Mouse (Mus musculus): ENCODE data around the gene Mapkapk3. TPM values are rescaled to one million over a fixed set of nuclear protein-coding genes. Genes with fewer than 3 reads are reported as not detected.
"Not testable (repeated sequence)": the region's sequence is repeated elsewhere in the genome, so short reads cannot be mapped to it uniquely, and the experiment has no call there.

The Mapkapk3 gene
- polyA plus RNA-seq, 1 experiment = 23.6 TPM

GRCm38 (mm10) chr9:107313926-107314325 lies 24.2 kb upstream of the Mapkapk3 start:
- H3K27ac ChIP-seq (replicated peaks; ENCODE audit: low read depth, low read length) = no peak overlapping the region
- 0 out of 2 replicates have a peak, but pooled peaks cover 6% of the 10 kb centered on the region for H3K4me1 ChIP-seq (ENCODE audit: control insufficient read depth, insufficient read depth, insufficient read length, low read length)
- no peak overlapping the region for H3K4me3 ChIP-seq (ENCODE audit: insufficient read depth, low read depth, low read length)

DNA sequence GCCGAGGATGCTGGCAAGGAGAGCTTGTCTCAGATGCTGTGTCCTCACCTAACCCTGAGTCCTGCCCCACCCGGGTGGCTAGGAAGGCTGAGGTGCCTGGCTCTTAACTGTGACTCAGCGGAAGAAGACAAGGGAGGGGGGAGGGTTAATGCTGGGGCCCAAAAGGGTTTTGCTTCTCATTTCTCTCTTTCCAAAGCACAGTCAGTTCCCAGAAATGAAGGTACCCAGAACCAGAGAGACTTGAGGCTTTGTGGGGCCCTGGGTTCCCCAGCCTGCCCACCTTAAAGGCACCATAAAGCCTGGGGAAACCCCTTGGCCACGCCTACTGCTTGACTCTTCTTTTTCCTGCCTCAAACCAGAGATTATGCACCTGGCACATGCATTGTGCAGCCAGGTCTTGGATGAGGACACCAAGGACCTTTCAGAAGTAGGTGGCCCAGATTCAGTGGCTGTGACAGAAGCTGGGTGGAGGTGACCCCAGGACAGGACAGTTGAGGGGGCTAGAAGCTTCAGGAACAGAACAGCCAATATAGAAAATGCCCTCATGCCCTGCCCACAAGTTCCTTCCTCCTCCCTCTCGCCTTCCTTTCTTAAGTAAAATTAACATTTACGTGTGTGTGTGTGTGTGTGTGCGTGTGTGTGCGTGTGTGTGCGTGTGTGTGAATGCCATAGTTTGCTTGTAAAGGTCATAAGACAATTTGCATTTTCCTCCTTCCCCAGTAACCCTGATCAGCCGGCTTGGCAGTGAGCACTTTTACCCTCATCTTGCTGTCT lies 23.3 kb upstream of the Mapkapk3 start:
- Histone ChIP-seq H3K4me1 (ENCODE audit: control insufficient read depth, insufficient read depth, insufficient read length, low read length) (peaks cover 2% of the 10 kb centered on the region; the same call in 1 of the 2 replicates), H3K27ac (replicated peaks; ENCODE audit: low read depth, low read length) (no peak overlapping the region), H3K4me3 (ENCODE audit: insufficient read depth, low read depth, low read length) (no peak overlapping the region)

DNA sequence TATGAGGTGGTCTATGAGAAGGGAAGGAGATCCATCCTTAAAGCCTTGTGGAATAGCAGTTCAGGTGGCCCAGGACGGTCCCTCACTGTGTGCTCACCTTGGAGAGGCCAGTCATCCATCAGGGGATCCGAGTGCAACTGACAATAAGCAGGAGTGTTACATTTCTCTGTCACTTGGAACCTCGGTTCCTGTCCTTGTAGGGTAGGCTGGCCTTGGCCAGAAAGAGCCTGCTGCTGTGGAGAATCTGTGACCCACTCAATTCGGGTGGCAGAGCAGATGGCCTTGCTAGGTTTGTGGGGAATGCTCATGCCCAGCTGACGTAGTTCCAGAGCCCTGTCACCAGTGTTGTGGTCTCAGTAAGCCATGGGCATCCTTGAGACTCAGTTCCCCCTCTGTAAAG lies 19.9 kb upstream of the Mapkapk3 start:
- H3K4me3 ChIP-seq (ENCODE audit: insufficient read depth, low read depth, low read length) = no peak overlapping the region
- H3K27ac ChIP-seq (replicated peaks; ENCODE audit: low read depth, low read length) = no peak overlapping the region
- H3K4me1 ChIP-seq (ENCODE audit: control insufficient read depth, insufficient read depth, insufficient read length, low read length) = peaks cover 15% of the 10 kb centered on the region; the same call in 1 of the 2 replicates

GRCm38 (mm10) chr9:107309171-107309570 lies 19.5 kb upstream of the Mapkapk3 start:
- Histone ChIP-seq H3K4me1 (ENCODE audit: control insufficient read depth, insufficient read depth, insufficient read length, low read length) (peaks cover 15% of the 10 kb centered on the region; the same call in 1 of the 2 replicates), H3K27ac (replicated peaks; ENCODE audit: low read depth, low read length) (no peak overlapping the region)

GRCm38 (mm10) chr9:107308346-107309000 lies 18.8 kb upstream of the Mapkapk3 start:
- Histone ChIP-seq H3K27ac (replicated peaks; ENCODE audit: low read depth, low read length) (peak overlapping the region; percentile 63), H3K4me3 (ENCODE audit: insufficient read depth, low read depth, low read length) (no peak overlapping the region), H3K4me1 (ENCODE audit: control insufficient read depth, insufficient read depth, insufficient read length, low read length) (peaks cover 15% of the 10 kb centered on the region; the same call in 1 of the 2 replicates)

More at GRCm38 (mm10) chr9:107309171-107309570, 19.5 kb upstream of the Mapkapk3 start:
- H3K4me3 ChIP-seq (ENCODE audit: insufficient read depth, low read depth, low read length) = no peak overlapping the region

GRCm38 (mm10) chr9:107307886-107308285 lies 18.2 kb upstream of the Mapkapk3 start:
- Histone ChIP-seq H3K27ac (replicated peaks; ENCODE audit: low read depth, low read length) (peak overlapping the region; percentile 63), H3K4me1 (ENCODE audit: control insufficient read depth, insufficient read depth, insufficient read length, low read length) (peaks cover 15% of the 10 kb centered on the region; the same call in 1 of the 2 replicates), H3K4me3 (ENCODE audit: insufficient read depth, low read depth, low read length) (no peak overlapping the region)

- peaks cover 15% of the 10 kb centered on the region; the same call in 1 of the 2 replicates for H3K4me1 ChIP-seq (ENCODE audit: control insufficient read depth, insufficient read depth, insufficient read length, low read length)
- peak overlapping the region; percentile 48 for H3K27ac ChIP-seq (replicated peaks; ENCODE audit: low read depth, low read length)
- no peak overlapping the region for H3K4me3 ChIP-seq (ENCODE audit: insufficient read depth, low read depth, low read length)
Measured at GRCm38 (mm10) chr9:107307099-107307872, 17.6 kb upstream of the Mapkapk3 start.

GRCm38 (mm10) chr9:107306673-107307072 lies 17.0 kb upstream of the Mapkapk3 start:
- H3K4me1 ChIP-seq (ENCODE audit: control insufficient read depth, insufficient read depth, insufficient read length, low read length) = peaks cover 15% of the 10 kb centered on the region; the same call in 1 of the 2 replicates

DNA sequence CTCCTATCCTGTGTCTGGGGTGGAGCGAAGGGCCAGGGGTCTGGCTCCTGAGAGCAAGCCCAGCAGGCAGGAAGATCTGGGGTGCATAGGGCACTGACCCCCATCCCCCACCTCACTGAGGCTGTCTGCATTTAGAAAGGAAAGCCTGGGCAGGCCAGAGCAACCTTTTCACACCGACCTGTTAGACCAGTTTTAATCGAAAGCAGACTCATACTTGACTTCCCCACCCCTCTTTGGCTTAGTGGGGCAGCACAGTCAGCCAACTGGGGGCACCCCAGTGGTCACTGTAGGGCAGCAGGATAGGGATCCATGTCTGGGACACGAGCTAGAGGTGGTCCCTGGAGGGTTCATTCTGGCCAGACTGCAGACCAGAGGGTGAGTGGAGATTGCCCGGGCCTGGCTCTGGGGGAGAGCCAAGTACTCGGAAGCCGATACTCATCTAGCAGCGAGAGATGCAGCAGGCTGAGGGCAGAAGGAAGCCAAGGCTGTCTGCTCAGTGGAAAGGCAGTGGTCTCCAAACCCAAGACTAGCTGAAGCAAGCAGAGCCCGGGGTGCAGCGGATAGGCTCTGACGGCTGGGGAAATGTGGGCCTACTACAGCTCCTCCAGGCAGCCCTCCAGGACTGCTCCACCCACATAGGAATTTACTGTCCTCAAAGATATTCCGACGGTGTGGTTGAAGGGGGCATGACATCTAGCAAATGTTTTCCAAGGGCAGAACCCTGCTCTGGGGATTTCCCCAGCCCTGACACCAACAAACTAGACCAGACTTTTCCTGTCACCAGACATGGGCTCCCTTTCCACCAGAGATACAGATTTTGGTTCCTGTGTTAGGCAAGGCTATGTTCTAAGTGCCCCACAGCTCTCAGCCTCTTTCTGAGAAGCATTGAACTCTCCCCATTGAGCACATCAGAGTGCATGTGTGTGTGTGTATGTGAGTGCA lies 16.2 kb upstream of the Mapkapk3 start:
- peaks cover 15% of the 10 kb centered on the region; the same call in 1 of the 2 replicates for H3K4me1 ChIP-seq (ENCODE audit: control insufficient read depth, insufficient read depth, insufficient read length, low read length)
- H3K27ac ChIP-seq (replicated peaks; ENCODE audit: low read depth, low read length) = no peak overlapping the region
- no peak overlapping the region for H3K4me3 ChIP-seq (ENCODE audit: insufficient read depth, low read depth, low read length)

More at GRCm38 (mm10) chr9:107306673-107307072, 17.0 kb upstream of the Mapkapk3 start:
- H3K4me3 ChIP-seq (ENCODE audit: insufficient read depth, low read depth, low read length); H3K27ac ChIP-seq (replicated peaks; ENCODE audit: low read depth, low read length): not testable (repeated sequence)

- Histone ChIP-seq H3K4me3 (ENCODE audit: insufficient read depth, low read depth, low read length) (no peak overlapping the region), H3K4me1 (ENCODE audit: control insufficient read depth, insufficient read depth, insufficient read length, low read length) (peaks cover 15% of the 10 kb centered on the region; the same call in 1 of the 2 replicates), H3K27ac (replicated peaks; ENCODE audit: low read depth, low read length) (no peak overlapping the region)
Measured at GRCm38 (mm10) chr9:107305012-107305411, 15.3 kb upstream of the Mapkapk3 start.

GRCm38 (mm10) chr9:107304383-107304782 lies 14.7 kb upstream of the Mapkapk3 start:
- Histone ChIP-seq H3K4me3 (ENCODE audit: insufficient read depth, low read depth, low read length) (no peak overlapping the region), H3K4me1 (ENCODE audit: control insufficient read depth, insufficient read depth, insufficient read length, low read length) (peaks cover 15% of the 10 kb centered on the region; the same call in 1 of the 2 replicates), H3K27ac (replicated peaks; ENCODE audit: low read depth, low read length) (no peak overlapping the region)

DNA sequence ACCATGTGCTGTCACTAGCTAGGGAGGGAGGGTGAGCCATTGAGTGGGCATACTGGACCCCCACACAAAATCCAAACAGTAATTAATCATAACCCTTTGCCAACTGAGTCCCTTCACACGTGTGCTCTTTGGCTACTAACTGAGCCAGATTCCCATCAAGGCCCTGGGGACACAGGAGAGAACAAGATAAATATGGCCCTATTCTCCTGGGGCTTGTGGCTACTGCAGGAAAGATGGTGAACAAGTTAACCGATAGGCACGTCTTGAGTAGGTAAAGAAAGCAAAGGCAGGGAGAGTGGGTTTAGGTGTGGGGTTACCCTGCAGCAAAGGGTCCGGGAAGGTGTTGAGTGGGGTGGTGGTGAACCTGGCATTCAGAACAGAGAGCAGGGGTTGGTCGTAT lies 14.2 kb upstream of the Mapkapk3 start:
- Histone ChIP-seq H3K4me1 (ENCODE audit: control insufficient read depth, insufficient read depth, insufficient read length, low read length) (peaks cover 15% of the 10 kb centered on the region; the same call in 1 of the 2 replicates), H3K27ac (replicated peaks; ENCODE audit: low read depth, low read length) (no peak overlapping the region), H3K4me3 (ENCODE audit: insufficient read depth, low read depth, low read length) (no peak overlapping the region)

- Histone ChIP-seq H3K4me3 (ENCODE audit: insufficient read depth, low read depth, low read length) (no peak overlapping the region), H3K27ac (replicated peaks; ENCODE audit: low read depth, low read length) (no peak overlapping the region), H3K4me1 (ENCODE audit: control insufficient read depth, insufficient read depth, insufficient read length, low read length) (peaks cover 15% of the 10 kb centered on the region; the same call in 1 of the 2 replicates)
Measured at GRCm38 (mm10) chr9:107303121-107303820, 13.6 kb upstream of the Mapkapk3 start.

Data from brown adipose tissue, adult 24 weeks (tissue).